Mouse (Mus musculus) layer of hippocampus, adult 9-11 months (tissue): ENCODE data around the gene Cx3cr1.

Experiments used
- DNase-seq: peaks from one replicate; pipeline ENCODE4 v3.0.0; 2022

Gene Cx3cr1

GRCm38 (mm10) chr9:119973281-119973680 lies 96.4 kb downstream of the Cx3cr1 start:
- no peak for DNase-seq

GRCm38 (mm10) chr9:119972582-119972981 lies 97.1 kb downstream of the Cx3cr1 start:
- DNase-seq: no peak

- no peak for DNase-seq
Observed at GRCm38 (mm10) chr9:119972166-119972565, 97.5 kb downstream of the Cx3cr1 start.

GRCm38 (mm10) chr9:119970763-119971656 lies 98.7 kb downstream of the Cx3cr1 start:
- peak; percentile 46 for DNase-seq

GRCm38 (mm10) chr9:119970221-119970620 lies 99.5 kb downstream of the Cx3cr1 start:
- no peak for DNase-seq

- no peak for DNase-seq
Observed at GRCm38 (mm10) chr9:119969811-119970210, 99.9 kb downstream of the Cx3cr1 start.

- DNase-seq: no peak
Observed at GRCm38 (mm10) chr9:119966221-119966910, 103.3 kb downstream of the Cx3cr1 start.

- no peak for DNase-seq
Observed at GRCm38 (mm10) chr9:119965186-119965585, 104.5 kb downstream of the Cx3cr1 start.

- no peak for DNase-seq
Observed at GRCm38 (mm10) chr9:119964206-119964605, 105.5 kb downstream of the Cx3cr1 start.

- no peak for DNase-seq
Observed at GRCm38 (mm10) chr9:119962987-119963667, 106.6 kb downstream of the Cx3cr1 start.

GRCm38 (mm10) chr9:119962216-119962615 lies 107.5 kb downstream of the Cx3cr1 start:
- DNase-seq: no peak

- no peak for DNase-seq
Observed at GRCm38 (mm10) chr9:119958835-119959234, 110.8 kb downstream of the Cx3cr1 start.

- DNase-seq: no peak
Observed at GRCm38 (mm10) chr9:119951388-119951787, 118.3 kb downstream of the Cx3cr1 start.

- no peak for DNase-seq
Observed at GRCm38 (mm10) chr9:119950434-119950833, 119.2 kb downstream of the Cx3cr1 start.

GRCm38 (mm10) chr9:119948804-119949203 lies 120.9 kb downstream of the Cx3cr1 start:
- no peak for DNase-seq

- DNase-seq: no peak
Observed at GRCm38 (mm10) chr9:119945173-119945900, 124.3 kb downstream of the Cx3cr1 start.

GRCm38 (mm10) chr9:119943326-119943725 lies 126.4 kb downstream of the Cx3cr1 start:
- no peak for DNase-seq

GRCm38 (mm10) chr9:119941861-119942260 lies 127.8 kb downstream of the Cx3cr1 start:
- DNase-seq: no peak

- DNase-seq: no peak
Observed at GRCm38 (mm10) chr9:119941407-119941806, 128.3 kb downstream of the Cx3cr1 start.

GRCm38 (mm10) chr9:119939646-119940045 lies 130.0 kb downstream of the Cx3cr1 start:
- no peak for DNase-seq

- DNase-seq: no peak
Observed at GRCm38 (mm10) chr9:119938496-119938895, 131.2 kb downstream of the Cx3cr1 start.

GRCm38 (mm10) chr9:119937005-119937773 lies 132.5 kb downstream of the Cx3cr1 start, which contains the start of the genes Gorasp1 and Ttc21a:
Gene Gorasp1, minus strand, starts transcription at chr9:119937565.
Gene Ttc21a, plus strand, starts transcription at chr9:119937606.
- DNase-seq: peak; percentile 93
